In the genomic region with DNA sequence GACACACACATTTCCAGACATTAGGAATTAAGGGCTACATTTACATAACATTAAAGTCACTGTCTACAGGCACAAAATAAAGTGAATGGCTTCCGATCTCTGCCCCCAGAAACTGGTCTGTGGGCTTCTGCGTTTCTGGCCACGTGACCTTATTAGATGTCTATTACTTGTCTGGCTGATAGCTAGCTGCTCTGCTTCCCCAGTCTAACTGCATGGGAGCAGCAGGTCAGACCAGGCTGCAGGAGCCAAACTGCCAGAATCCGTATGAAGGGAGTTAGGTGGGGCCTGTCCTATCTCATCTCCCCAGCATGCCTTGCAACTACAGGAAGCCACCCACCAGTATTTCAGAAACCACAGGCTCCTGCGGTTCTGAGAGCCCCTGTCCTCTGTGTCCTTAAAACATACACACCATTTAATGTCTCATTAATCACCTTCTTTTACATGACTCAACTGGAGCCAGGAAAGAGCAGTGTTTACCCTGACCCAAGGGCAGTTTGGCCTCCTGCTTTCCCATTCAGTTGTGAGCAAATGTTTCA, we compare ENCODE assay signal across 11 mouse cellular contexts. TPM values are rescaled to one million over a fixed set of nuclear protein-coding genes. Genes with fewer than 3 reads are reported as not detected.
DNase-seq lines count a peak whose midpoint lies in the region; ATAC-seq lines count a peak whose summit lies in the region.
"Had no signal": no experiment of that assay in that cellular context is flagged by ENCODE, and none has a peak within 500 bp of the region (broad histone marks: within the 10 kb centered on the region; RNA-seq: fewer than 3 reads in every experiment).

No protein-coding gene starts in this region.

- no peaks in the 10 kb centered on the region for H3K36me3 ChIP-seq in heart, embryonic 16.5 days (ENCODE audit: control insufficient read depth, insufficient read depth)
- H3K36me3 ChIP-seq in heart, embryonic 12.5 days = no peaks in the 10 kb centered on the region
- no peaks in the 10 kb centered on the region for H3K36me3 ChIP-seq in liver, embryonic 15.5 days (replicated peaks)
- H3K36me3 ChIP-seq in stomach, embryonic 15.5 days = no peaks in the 10 kb centered on the region

- H3K4me1 ChIP-seq in heart, embryonic 16.5 days (ENCODE audit: control insufficient read depth, insufficient read depth, low read length) = no peaks in the 10 kb centered on the region
- H3K4me1 ChIP-seq in heart, embryonic 12.5 days (replicated peaks) = no peaks in the 10 kb centered on the region
- peaks cover 25% of the 10 kb centered on the region for H3K4me1 ChIP-seq in liver, embryonic 15.5 days (replicated peaks)
- H3K4me1 ChIP-seq in stomach, embryonic 15.5 days = no peaks in the 10 kb centered on the region

- peak; percentile 57 for ATAC-seq in heart, embryonic 16.5 days (replicated peaks; ENCODE audit: extremely low read depth, insufficient read depth, low FRiP score)
- no peak; the same call in 1 of the 2 replicates for ATAC-seq in heart, embryonic 12.5 days (ENCODE audit: insufficient number of reproducible peaks, low FRiP score)
- peak; percentile 87 for ATAC-seq in liver, embryonic 15.5 days (ENCODE audit: insufficient read depth)
- ATAC-seq in stomach, embryonic 15.5 days (ENCODE audit: insufficient read depth, low FRiP score, low read depth) = peak; percentile 91

- H3K27ac ChIP-seq in heart, embryonic 16.5 days (ENCODE audit: low read length) = no peak overlapping the region; the same call in 1 of the 2 replicates
- H3K27ac ChIP-seq in heart, embryonic 12.5 days (ENCODE audit: poor library complexity, severe bottlenecking) = no peak overlapping the region
- H3K27ac ChIP-seq in liver, embryonic 15.5 days (replicated peaks) = peak overlapping the region; percentile 60
- H3K27ac ChIP-seq in stomach, embryonic 15.5 days = peak overlapping the region; percentile 9

- peak; percentile 4 for DNase-seq in WW6 (ENCODE audit: low read depth, low spot score)
- no peak for DNase-seq in left cerebral cortex, postnatal 4 days
- no peak for DNase-seq in gastrocnemius, postnatal 4 days (ENCODE audit: low spot score in 2 of 2)
- DNase-seq in urinary bladder, postnatal 10 days (ENCODE audit: low spot score) = no peak

- H3K9me3 ChIP-seq in heart, embryonic 16.5 days (replicated peaks; ENCODE audit: control insufficient read depth, low read length) = no peaks in the 10 kb centered on the region
- no peaks in the 10 kb centered on the region for H3K9me3 ChIP-seq in heart, embryonic 12.5 days (replicated peaks)
- H3K9me3 ChIP-seq in liver, embryonic 15.5 days (replicated peaks) = no peaks in the 10 kb centered on the region
- no peaks in the 10 kb centered on the region for H3K9me3 ChIP-seq in stomach, embryonic 15.5 days

- 48% methylated on average over 5 of the region's 5 CpGs for WGBS in heart, embryonic 16.5 days
- 58% methylated on average over 5 of the region's 5 CpGs for WGBS in heart, embryonic 12.5 days
- 11% methylated on average over 5 of the region's 5 CpGs for WGBS in liver, embryonic 15.5 days (ENCODE audit: insufficient replicate concordance)
- 20% methylated on average over 5 of the region's 5 CpGs for WGBS in stomach, embryonic 15.5 days

- no peak overlapping the region for H3K4me2 ChIP-seq in heart, embryonic 16.5 days (ENCODE audit: low read depth, low read length)
- no peak overlapping the region for H3K4me2 ChIP-seq in heart, embryonic 12.5 days
- H3K4me2 ChIP-seq in liver, embryonic 15.5 days = peak overlapping the region; percentile 30
- H3K4me2 ChIP-seq in stomach, embryonic 15.5 days = no peak overlapping the region
- H3K4me2 ChIP-seq: heart, embryonic 11.5 days had no signal

- no peak overlapping the region for H3K4me3 ChIP-seq in heart, embryonic 16.5 days (ENCODE audit: low read length)
- no peak overlapping the region for H3K4me3 ChIP-seq in heart, embryonic 12.5 days
- H3K4me3 ChIP-seq in liver, embryonic 15.5 days (replicated peaks) = no peak overlapping the region
- no peak overlapping the region for H3K4me3 ChIP-seq in stomach, embryonic 15.5 days (replicated peaks)

- no peaks in the 10 kb centered on the region for H3K27me3 ChIP-seq in heart, embryonic 16.5 days (ENCODE audit: control insufficient read depth, insufficient read depth, low read length)
- H3K27me3 ChIP-seq in heart, embryonic 12.5 days (replicated peaks) = no peaks in the 10 kb centered on the region
- no peaks in the 10 kb centered on the region for H3K27me3 ChIP-seq in liver, embryonic 15.5 days
- no peaks in the 10 kb centered on the region for H3K27me3 ChIP-seq in stomach, embryonic 15.5 days (replicated peaks)

- no peak overlapping the region for H3K9ac ChIP-seq in heart, embryonic 16.5 days (ENCODE audit: low read length)
- H3K9ac ChIP-seq in heart, embryonic 12.5 days = no peak overlapping the region
- H3K9ac ChIP-seq in liver, embryonic 15.5 days = no peak overlapping the region
- H3K9ac ChIP-seq in stomach, embryonic 15.5 days = no peak overlapping the region

- intact Hi-C loops in left cerebral cortex, postnatal 4 days (cut with DNase I) = no loop called here

RNA-seq across cellular contexts. Expression of a gene that starts 27.7 kb away (rescaled TPM):
- polyA plus RNA-seq in heart, embryonic 16.5 days (2015; fragmentation: Nextera tagmentation; extraction: Ambion mirVana) = 3.9 and 15.1 TPM in 2 replicates
- 2.2 and 3.3 TPM in 2 replicates for polyA plus RNA-seq in heart, embryonic 12.5 days (2016; fragmentation: Nextera tagmentation; extraction: Ambion mirVana)
- polyA plus RNA-seq in liver, embryonic 15.5 days (2015; fragmentation: Nextera tagmentation; extraction: Ambion mirVana) = 33.7 and 35.9 TPM in 2 replicates
- 3.1 and 4.5 TPM in 2 replicates for polyA plus RNA-seq in stomach, embryonic 15.5 days (2015; fragmentation: Nextera tagmentation; extraction: Ambion mirVana)
- total RNA-seq in left cerebral cortex, postnatal 4 days (2021) = 1 to 10 TPM; 2.3 to 2.5 TPM
- 1 to 10 TPM; 3.8 to 4.2 TPM for total RNA-seq in gastrocnemius, postnatal 4 days (2021)

RNA-seq across cellular contexts. Expression of a gene that starts 29.4 kb away (rescaled TPM):
- polyA plus RNA-seq in heart, embryonic 16.5 days (2015; fragmentation: Nextera tagmentation; extraction: Ambion mirVana) = not detected in 2 replicates
- not detected in 2 replicates for polyA plus RNA-seq in heart, embryonic 12.5 days (2016; fragmentation: Nextera tagmentation; extraction: Ambion mirVana)
- not detected in 2 replicates for polyA plus RNA-seq in liver, embryonic 15.5 days (2015; fragmentation: Nextera tagmentation; extraction: Ambion mirVana)
- polyA plus RNA-seq in stomach, embryonic 15.5 days (2015; fragmentation: Nextera tagmentation; extraction: Ambion mirVana) = not detected in 2 replicates
- not detected for total RNA-seq in left cerebral cortex, postnatal 4 days (2021)
- not detected for total RNA-seq in gastrocnemius, postnatal 4 days (2021)
- total RNA-seq: ES-E14 had no signal
- polyA plus RNA-seq: heart, embryonic 11.5 days; limb, embryonic 11.5 days had no signal

Comparison
In these comparisons a context has a peak if more than half of its experiments do, and no peak if none do; other contexts are left out.
1. H3K27ac ChIP-seq: peak in liver, embryonic 15.5 days (single experiment) and stomach, embryonic 15.5 days (single experiment); none in heart, embryonic 16.5 days (single experiment) and heart, embryonic 12.5 days (single experiment).